Comparison of ENCODE assay signal across 8 mouse cellular contexts in the genomic region with DNA sequence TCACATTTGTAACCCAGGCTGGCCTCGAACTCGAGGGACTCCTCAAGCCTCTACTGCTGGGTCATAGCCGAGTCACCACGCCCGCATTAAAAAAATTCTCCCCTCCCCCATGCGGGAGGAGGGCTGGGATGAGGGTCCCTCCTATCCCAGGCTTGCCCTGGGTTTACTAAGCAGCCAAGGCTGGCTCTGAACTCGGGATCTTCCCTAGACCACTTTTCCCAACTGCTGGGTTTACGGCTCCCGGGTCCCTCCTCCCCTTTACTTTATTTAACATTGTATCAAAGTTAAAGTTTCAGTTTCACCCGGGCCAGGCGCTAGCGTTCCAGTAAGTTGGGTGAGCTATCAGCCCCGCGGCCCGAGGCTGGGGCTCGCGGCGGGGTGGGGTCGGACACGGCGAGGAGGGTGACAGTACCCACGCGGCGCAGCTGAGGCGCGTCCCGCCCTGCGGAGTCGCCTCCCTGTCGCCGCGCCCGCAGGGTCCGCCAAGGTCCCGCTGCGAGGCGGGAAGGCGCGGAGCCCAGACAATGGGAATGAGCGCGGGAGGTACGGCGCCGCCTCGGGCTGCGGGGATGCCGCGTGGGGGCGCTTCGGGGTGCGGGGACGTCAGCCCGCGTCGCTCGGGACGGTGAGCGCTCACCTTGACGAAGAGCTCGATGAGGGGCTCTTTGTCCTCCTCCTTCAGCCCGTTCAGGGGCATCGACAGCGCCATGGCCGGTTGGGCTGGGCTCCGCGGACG. TPM values are rescaled to one million over a fixed set of nuclear protein-coding genes. Genes with fewer than 3 reads are reported as not detected.
DNase-seq lines count a peak whose midpoint lies in the region; ATAC-seq and TF ChIP-seq lines count a peak whose summit lies in the region.

No protein-coding gene starts in this region.

- H3K4me2 ChIP-seq in hindbrain, postnatal 0 days (ENCODE audit: low read depth, low read length): peak overlapping the region; percentile 78
- H3K4me2 ChIP-seq in liver, embryonic 12.5 days: peak overlapping the region; percentile 90

- peaks cover 6% of the 10 kb centered on the region; the same call in 1 of the 2 replicates for H3K4me1 ChIP-seq in hindbrain, postnatal 0 days (ENCODE audit: insufficient read depth, low read length)
- H3K4me1 ChIP-seq in liver, embryonic 12.5 days: peaks cover 77% of the 10 kb centered on the region

- peak overlapping the region; percentile 88 for H3K27ac ChIP-seq in hindbrain, postnatal 0 days
- peak overlapping the region; percentile 95 for H3K27ac ChIP-seq in liver, embryonic 12.5 days

- H3K9ac ChIP-seq in hindbrain, postnatal 0 days (replicated peaks; ENCODE audit: low read length): peak overlapping the region; percentile 76
- H3K9ac ChIP-seq in liver, embryonic 12.5 days: peak overlapping the region; percentile 97

- 4% methylated on average over 53 of the region's 67 CpGs for WGBS in hindbrain, postnatal 0 days
- WGBS in liver, embryonic 12.5 days (ENCODE audit: insufficient replicate concordance): under 1% methylated on average over 59 of the region's 67 CpGs

- DNase-seq in right cerebral cortex, postnatal 4 days: peak; percentile 55
- DNase-seq in right cerebral cortex, postnatal 36 days (ENCODE audit: low spot score in 2 of 2): no peak
- peak; percentile 37 to 45 for DNase-seq in cerebellum, postnatal 14 days
- DNase-seq in gastrocnemius, postnatal 10 days: peak; percentile 66
- peak; percentile 55 for DNase-seq in hindbrain, postnatal 0 days (ENCODE audit: low spot score)
- DNase-seq in thymus, postnatal 10 days (ENCODE audit: low spot score in 2 of 2): peak; percentile 32 to 60

- peak; percentile 44; the same call in 1 of the 2 replicates for ATAC-seq in hindbrain, postnatal 0 days
- peak; percentile 55 for ATAC-seq in liver, embryonic 12.5 days
- 0 out of 2 replicates have a peak, but pooled peaks have one; percentile 5 for ATAC-seq in monocyte, adult 5-6 weeks (replicated peaks; ENCODE audit: insufficient number of reproducible peaks, low FRiP score, low TSS enrichment, poor library complexity, severe bottlenecking)

- H3K4me3 ChIP-seq in hindbrain, postnatal 0 days (ENCODE audit: low read length): peak overlapping the region; percentile 79
- H3K4me3 ChIP-seq in liver, embryonic 12.5 days: peak overlapping the region; percentile 90

- no peaks in the 10 kb centered on the region for H3K27me3 ChIP-seq in hindbrain, postnatal 0 days (ENCODE audit: insufficient read depth, low read length)
- H3K27me3 ChIP-seq in liver, embryonic 12.5 days (replicated peaks): no peaks in the 10 kb centered on the region

- no peaks in the 10 kb centered on the region for H3K36me3 ChIP-seq in hindbrain, postnatal 0 days (ENCODE audit: insufficient read depth, low read length)
- peaks cover 30% of the 10 kb centered on the region for H3K36me3 ChIP-seq in liver, embryonic 12.5 days

- no peaks in the 10 kb centered on the region for H3K9me3 ChIP-seq in hindbrain, postnatal 0 days (ENCODE audit: low read length)
- no peaks in the 10 kb centered on the region for H3K9me3 ChIP-seq in liver, embryonic 12.5 days (replicated peaks)

- TF ChIP-seq CTCF in hindbrain, postnatal 0 days (IDR thresholded peaks at IDR 0.05; ENCODE audit: low read depth): no peak; the same call in 1 of the 2 replicates

RNA-seq across cellular contexts. Expression of a gene that starts 0.6 kb away (rescaled TPM):
- 10 to 100 TPM; 56.8 to 69.7 TPM for total RNA-seq in gastrocnemius, postnatal 10 days (2021)
- total RNA-seq in hindbrain, postnatal 0 days (2014; rRNA removed): 64.7 and 70.1 TPM in 2 replicates
- 57.1 and 59.7 TPM in 2 replicates for polyA plus RNA-seq in hindbrain, postnatal 0 days (2015; fragmentation: Nextera tagmentation; extraction: Ambion mirVana)
- polyA plus RNA-seq in liver, embryonic 12.5 days (2016; fragmentation: Nextera tagmentation; extraction: Ambion mirVana): 161 and 169 TPM in 2 replicates
- 39.4 to 61.3 TPM (median 41.0 TPM) in 3 replicates for total RNA-seq in monocyte, adult 5-6 weeks (2017)

Comparison
In these comparisons a context has a peak if more than half of its experiments do, and no peak if none do; other contexts are left out.
1. DNase-seq: peak in right cerebral cortex, postnatal 4 days (single experiment), cerebellum, postnatal 14 days (2 of 2), gastrocnemius, postnatal 10 days (single experiment), hindbrain, postnatal 0 days (single experiment) and thymus, postnatal 10 days (2 of 2); none in right cerebral cortex, postnatal 36 days (0 of 2).
2. ATAC-seq: peak in every context shown above with its lines; median percentile 55 in liver, embryonic 12.5 days; 44 in hindbrain, postnatal 0 days; 5 in monocyte, adult 5-6 weeks.